Mouse (Mus musculus) lung, embryonic 15.5 days (tissue): Measurements from ENCODE around the gene Muc3. TPM values are rescaled to one million over a fixed set of nuclear protein-coding genes. Genes with fewer than 3 reads are reported as not detected.
"Not testable (repeated sequence)": the region's sequence is repeated elsewhere in the genome, so short reads cannot be mapped to it uniquely, and the experiment has no call there.

Experiments used
- ATAC-seq: fragments of 200-750 bp; cut with Nextera tagmentation; 2 replicates; pipeline ENCODE4 v1.8.0; 2017; ENCODE audit warnings: moderate number of reproducible peaks, borderline replicate concordance; ENCODE audit not compliant: low FRiP score, low TSS enrichment; ENCODE audit errors: extremely low read depth
- H3K27ac ChIP-seq: fragments of 300-500 bp; sonication (generic); 2 replicates; pipeline ENCODE4 v1.5.1; 2015; ENCODE audit warnings: moderate library complexity, mild to moderate bottlenecking, inconsistent platforms
- H3K27me3 ChIP-seq: fragments of 300-500 bp; sonication (generic); 2 replicates; pipeline ENCODE4 v1.6.1; 2015; ENCODE audit warnings: inconsistent platforms
- H3K36me3 ChIP-seq: fragments of 300-500 bp; sonication (generic); 2 replicates; pipeline ENCODE4 v1.6.1; 2015; ENCODE audit warnings: inconsistent platforms
- H3K4me1 ChIP-seq: fragments of 300-500 bp; sonication (generic); 2 replicates; pipeline ENCODE4 v1.6.1; 2015; ENCODE audit warnings: inconsistent platforms
- H3K4me2 ChIP-seq: fragments of 300-500 bp; sonication (generic); 2 replicates; pipeline ENCODE4 v1.6.1; 2015; ENCODE audit warnings: inconsistent platforms, mild to moderate bottlenecking, moderate library complexity
- H3K4me3 ChIP-seq: fragments of 300-500 bp; sonication (generic); 2 replicates; pipeline ENCODE4 v1.5.1; 2015; ENCODE audit warnings: mild to moderate bottlenecking, inconsistent platforms
- H3K9ac ChIP-seq: fragments of 300-500 bp; sonication (generic); 2 replicates; pipeline ENCODE4 v1.6.1; 2015; ENCODE audit warnings: inconsistent platforms
- H3K9me3 ChIP-seq: fragments of 300-500 bp; sonication (generic); 2 replicates; pipeline ENCODE4 v1.6.1; 2016; ENCODE audit warnings: inconsistent platforms
- WGBS: fragments of 180-500 bp; shearing (Covaris S2); methylation state at CpG from one replicate; pipeline ENCODE4 v1.1.7; 2015; 5-methylcytosine and 5-hydroxymethylcytosine counted together
- polyA plus RNA-seq: library from polyadenylated mRNA; unstranded; fragments of >200 nt; fragmentation: Nextera tagmentation; extraction: Ambion mirVana; gene quantifications from 2 replicates; pipeline ENCODE4 v1.2.1, GENCODE M21; 2015

The Muc3 gene
- not detected in 2 replicates for polyA plus RNA-seq

- H3K9ac ChIP-seq, ATAC-seq, H3K27me3 ChIP-seq, H3K9me3 ChIP-seq, H3K4me2 ChIP-seq, H3K27ac ChIP-seq, H3K36me3 ChIP-seq, H3K4me3 ChIP-seq, H3K4me1 ChIP-seq: not testable (repeated sequence)
Observed at GRCm38 (mm10) chr5:137149272-137149882, at the start of gene Muc3. Gene Muc3 (minus strand): TSS chr5:137149322.

- 47% methylated on average over 8 of the region's 8 CpGs for WGBS
Observed at GRCm38 (mm10) chr5:137194488-137195120, 45.5 kb upstream of the Muc3 start.

GRCm38 (mm10) chr5:137193279-137193952, 44.3 kb upstream of the Muc3 start:
- H3K4me1 ChIP-seq: 0 out of 2 replicates have a peak, but pooled peaks cover 4% of the 10 kb centered on the region
- peaks cover 21% of the 10 kb centered on the region for H3K27me3 ChIP-seq
- 64% methylated on average over 8 of the region's 8 CpGs for WGBS
- no peak overlapping the region for H3K4me3 ChIP-seq
- H3K36me3 ChIP-seq: no peaks in the 10 kb centered on the region
- H3K4me2 ChIP-seq: no peak overlapping the region
- no peak for ATAC-seq
- no peak overlapping the region for H3K9ac ChIP-seq
- no peak overlapping the region for H3K27ac ChIP-seq
- H3K9me3 ChIP-seq: no peaks in the 10 kb centered on the region

More at GRCm38 (mm10) chr5:137194488-137195120, 45.5 kb upstream of the Muc3 start:
- Histone ChIP-seq H3K27ac (no peak overlapping the region), H3K9ac (no peak overlapping the region), H3K4me1 (no peaks in the 10 kb centered on the region), H3K27me3 (peaks cover 11% of the 10 kb centered on the region), H3K9me3 (no peaks in the 10 kb centered on the region), H3K4me2 (no peak overlapping the region), H3K4me3 (no peak overlapping the region), H3K36me3 (no peaks in the 10 kb centered on the region)
- no peak for ATAC-seq

GRCm38 (mm10) chr5:137189326-137189725, 40.2 kb upstream of the Muc3 start:
- ATAC-seq: no peak
- peak overlapping the region; percentile 82 for H3K4me2 ChIP-seq
- H3K4me1 ChIP-seq: 0 out of 2 replicates have a peak, but pooled peaks cover 4% of the 10 kb centered on the region
- 4% methylated on average over 28 of the region's 34 CpGs for WGBS
- H3K36me3 ChIP-seq: no peaks in the 10 kb centered on the region
- H3K27ac ChIP-seq: no peak overlapping the region
- no peaks in the 10 kb centered on the region for H3K9me3 ChIP-seq
- H3K9ac ChIP-seq: peak overlapping the region; percentile 52
- H3K27me3 ChIP-seq: peaks cover 22% of the 10 kb centered on the region
- H3K4me3 ChIP-seq: peak overlapping the region; percentile 52

GRCm38 (mm10) chr5:137185362-137185761, 36.2 kb upstream of the Muc3 start:
- peaks cover 17% of the 10 kb centered on the region for H3K27me3 ChIP-seq
- H3K9me3 ChIP-seq: no peaks in the 10 kb centered on the region
- H3K27ac ChIP-seq: no peak overlapping the region
- no peak overlapping the region for H3K4me3 ChIP-seq
- no peak for ATAC-seq
- 74% methylated on average over 8 of the region's 8 CpGs for WGBS
- no peaks in the 10 kb centered on the region for H3K36me3 ChIP-seq
- H3K4me2 ChIP-seq: no peak overlapping the region
- 0 out of 2 replicates have a peak, but pooled peaks cover 4% of the 10 kb centered on the region for H3K4me1 ChIP-seq
- H3K9ac ChIP-seq: no peak overlapping the region

GRCm38 (mm10) chr5:137179646-137180374, 30.7 kb upstream of the Muc3 start:
- no peaks in the 10 kb centered on the region for H3K4me1 ChIP-seq
- no peaks in the 10 kb centered on the region for H3K27me3 ChIP-seq
- ATAC-seq: no peak
- H3K9me3 ChIP-seq: no peaks in the 10 kb centered on the region
- H3K4me2 ChIP-seq: no peak overlapping the region
- H3K27ac ChIP-seq: no peak overlapping the region
- no peaks in the 10 kb centered on the region for H3K36me3 ChIP-seq
- H3K4me3 ChIP-seq: no peak overlapping the region
- no peak overlapping the region for H3K9ac ChIP-seq
- 68% methylated on average over 8 of the region's 8 CpGs for WGBS

- Histone ChIP-seq H3K4me3 (no peak overlapping the region), H3K27ac (no peak overlapping the region), H3K4me2 (no peak overlapping the region), H3K36me3 (no peaks in the 10 kb centered on the region), H3K9ac (no peak overlapping the region), H3K27me3 (no peaks in the 10 kb centered on the region), H3K4me1 (no peaks in the 10 kb centered on the region), H3K9me3 (no peaks in the 10 kb centered on the region)
- WGBS: 61% methylated on average over 6 of the region's 6 CpGs
- ATAC-seq: no peak
Observed at GRCm38 (mm10) chr5:137173967-137174366, 24.8 kb upstream of the Muc3 start.

GRCm38 (mm10) chr5:137172591-137172990, 23.5 kb upstream of the Muc3 start:
- 0% methylated on average over 1 of the region's 1 CpGs for WGBS
- no peaks in the 10 kb centered on the region for H3K36me3 ChIP-seq
- no peak overlapping the region for H3K4me3 ChIP-seq
- H3K27ac ChIP-seq: no peak overlapping the region
- H3K27me3 ChIP-seq: no peaks in the 10 kb centered on the region
- H3K4me1 ChIP-seq: no peaks in the 10 kb centered on the region
- no peak overlapping the region for H3K9ac ChIP-seq
- no peak for ATAC-seq
- H3K4me2 ChIP-seq: no peak overlapping the region
- no peaks in the 10 kb centered on the region for H3K9me3 ChIP-seq

GRCm38 (mm10) chr5:137171478-137171877, 22.4 kb upstream of the Muc3 start:
- H3K4me1 ChIP-seq: no peaks in the 10 kb centered on the region
- H3K9me3 ChIP-seq: no peaks in the 10 kb centered on the region
- no peak overlapping the region for H3K9ac ChIP-seq
- H3K27me3 ChIP-seq: no peaks in the 10 kb centered on the region
- no peak overlapping the region for H3K4me2 ChIP-seq
- H3K4me3 ChIP-seq: no peak overlapping the region
- no peak overlapping the region for H3K27ac ChIP-seq
- WGBS: 36% methylated on average over 7 of the region's 7 CpGs
- H3K36me3 ChIP-seq: no peaks in the 10 kb centered on the region
- no peak for ATAC-seq

GRCm38 (mm10) chr5:137170836-137171380, 21.8 kb upstream of the Muc3 start:
- ATAC-seq: no peak
- Histone ChIP-seq H3K27ac (no peak overlapping the region), H3K4me1 (no peaks in the 10 kb centered on the region), H3K4me2 (no peak overlapping the region), H3K9ac (no peak overlapping the region), H3K36me3 (no peaks in the 10 kb centered on the region), H3K9me3 (no peaks in the 10 kb centered on the region), H3K27me3 (no peaks in the 10 kb centered on the region), H3K4me3 (no peak overlapping the region)
- WGBS: 58% methylated on average over 9 of the region's 9 CpGs

- no peaks in the 10 kb centered on the region for H3K36me3 ChIP-seq
- 39% methylated on average over 6 of the region's 6 CpGs for WGBS
- H3K4me1 ChIP-seq: no peaks in the 10 kb centered on the region
- ATAC-seq: no peak
- no peak overlapping the region for H3K27ac ChIP-seq
- no peak overlapping the region for H3K4me2 ChIP-seq
- no peaks in the 10 kb centered on the region for H3K27me3 ChIP-seq
- no peak overlapping the region for H3K9ac ChIP-seq
- H3K9me3 ChIP-seq: no peaks in the 10 kb centered on the region
- no peak overlapping the region for H3K4me3 ChIP-seq
Observed at GRCm38 (mm10) chr5:137167539-137167938, 18.4 kb upstream of the Muc3 start.
